Mouse (Mus musculus): ENCODE measurements around the gene Olfr1512. TPM values are rescaled to one million over a fixed set of nuclear protein-coding genes. Genes with fewer than 3 reads are reported as not detected.
"Not testable (repeated sequence)": the region's sequence is repeated elsewhere in the genome, so short reads cannot be mapped to it uniquely, and the experiment has no call there.

Olfr1512 gene
- not detected in 2 replicates for polyA plus RNA-seq (2012; ENCODE audit: insufficient read depth, insufficient read length, low replicate concordance, missing spikeins)

DNA sequence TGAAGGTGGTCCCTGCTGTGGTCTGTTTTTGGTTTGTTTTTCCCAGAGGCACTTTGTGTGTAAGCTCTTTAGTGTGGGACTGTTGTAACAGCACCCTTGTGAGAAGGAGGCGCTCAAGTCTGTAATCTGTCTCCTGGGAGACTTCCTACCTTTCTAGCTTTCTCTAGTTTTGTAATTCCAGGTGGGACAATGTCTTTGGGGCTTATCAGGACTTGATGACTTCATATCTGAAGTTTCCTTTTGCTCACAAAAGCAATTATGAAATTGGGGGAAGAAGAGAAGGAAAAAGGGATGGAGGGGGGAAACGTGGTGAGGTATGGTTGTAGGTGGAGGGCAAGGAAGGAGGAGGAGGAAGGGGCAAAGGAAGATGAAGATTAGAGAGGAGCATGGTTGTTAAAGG, at the start of gene Olfr1512:
Gene Olfr1512, minus strand, starts transcription at position 101 of the 400 bp plus-strand sequence.
- TF ChIP-seq CTCF (IDR thresholded peaks at IDR 0.05; ENCODE audit: insufficient read depth, low read depth, low read length) (no peak), POLR2A (IDR thresholded peaks at IDR 0.05; ENCODE audit: insufficient read depth, low read depth, low read length) (no peak)
- Histone ChIP-seq H3K27ac (ENCODE audit: insufficient read depth, low read depth, low read length) (no peak within 1 kb of the TSS), H3K4me1 (ENCODE audit: control insufficient read depth, insufficient read depth, low read length) (no peaks in the 10 kb centered on the region), H3K4me3 (ENCODE audit: insufficient read depth, low read depth, low read length) (no peak within 1 kb of the TSS)
- 81% methylated on average over 2 of the region's 2 CpGs for WGBS

DNA sequence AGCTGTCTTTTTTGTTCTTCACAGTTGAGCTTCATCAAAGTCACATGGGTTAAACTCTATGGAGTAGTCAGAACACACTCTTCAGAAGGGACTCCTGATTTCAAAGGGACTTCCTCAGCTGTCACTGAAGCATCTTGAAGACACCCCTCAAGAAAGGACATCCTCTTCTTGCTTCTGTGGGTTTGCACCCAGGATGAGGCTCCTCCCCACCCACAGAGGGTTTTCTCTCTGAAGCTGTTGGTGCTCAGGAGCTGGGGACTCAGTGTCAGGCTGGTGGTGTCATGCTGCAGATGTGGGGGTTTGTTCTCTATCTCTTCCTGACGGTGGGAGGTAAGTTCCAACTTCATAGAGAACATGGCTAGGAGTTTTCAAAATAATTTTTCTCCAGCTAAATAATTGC, 48.7 kb upstream of the Olfr1512 start:
- Histone ChIP-seq H3K4me1 (ENCODE audit: control insufficient read depth, insufficient read depth, low read length) (no peaks in the 10 kb centered on the region), H3K27ac (ENCODE audit: insufficient read depth, low read depth, low read length) (no peak overlapping the region), H3K4me3 (ENCODE audit: insufficient read depth, low read depth, low read length) (no peak overlapping the region)
- WGBS, result 97% methylated on average over 1 of the region's 1 CpGs
- TF ChIP-seq CTCF (IDR thresholded peaks at IDR 0.05; ENCODE audit: insufficient read depth, low read depth, low read length) (no peak), POLR2A (IDR thresholded peaks at IDR 0.05; ENCODE audit: insufficient read depth, low read depth, low read length) (no peak)

DNA sequence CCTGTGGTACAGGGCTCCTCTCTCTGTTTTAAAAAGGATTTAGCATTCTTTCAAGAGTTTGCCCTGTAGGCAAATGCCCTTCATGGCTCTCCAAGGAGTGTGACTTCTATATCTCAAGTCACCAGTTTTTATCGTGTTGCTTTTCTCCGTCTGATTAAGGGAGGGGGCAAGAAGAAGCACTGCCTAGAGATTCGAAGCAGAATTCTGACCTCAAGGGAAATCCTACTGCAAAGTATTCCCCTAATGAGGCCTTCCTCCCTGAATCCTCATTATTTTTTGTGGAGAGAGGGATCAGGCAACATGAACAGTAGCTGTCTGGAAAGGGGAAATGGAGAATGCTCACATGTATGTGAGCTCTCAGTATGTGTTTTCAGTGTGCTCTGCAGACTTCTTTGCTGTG, 35.3 kb upstream of the Olfr1512 start, which contains the start of gene Olfr1510:
Gene Olfr1510, minus strand, starts transcription at position 101 of the 400 bp plus-strand sequence.
- TF ChIP-seq POLR2A (IDR thresholded peaks at IDR 0.05; ENCODE audit: insufficient read depth, low read depth, low read length) (no peak), CTCF (IDR thresholded peaks at IDR 0.05; ENCODE audit: insufficient read depth, low read depth, low read length) (no peak)
- Histone ChIP-seq H3K4me1 (ENCODE audit: control insufficient read depth, insufficient read depth, low read length) (no peaks in the 10 kb centered on the region), H3K4me3 (ENCODE audit: insufficient read depth, low read depth, low read length) (no peak within 1 kb of the TSS), H3K27ac (ENCODE audit: insufficient read depth, low read depth, low read length) (no peak within 1 kb of the TSS)
- 90% methylated on average over 3 of the region's 3 CpGs for WGBS

DNA sequence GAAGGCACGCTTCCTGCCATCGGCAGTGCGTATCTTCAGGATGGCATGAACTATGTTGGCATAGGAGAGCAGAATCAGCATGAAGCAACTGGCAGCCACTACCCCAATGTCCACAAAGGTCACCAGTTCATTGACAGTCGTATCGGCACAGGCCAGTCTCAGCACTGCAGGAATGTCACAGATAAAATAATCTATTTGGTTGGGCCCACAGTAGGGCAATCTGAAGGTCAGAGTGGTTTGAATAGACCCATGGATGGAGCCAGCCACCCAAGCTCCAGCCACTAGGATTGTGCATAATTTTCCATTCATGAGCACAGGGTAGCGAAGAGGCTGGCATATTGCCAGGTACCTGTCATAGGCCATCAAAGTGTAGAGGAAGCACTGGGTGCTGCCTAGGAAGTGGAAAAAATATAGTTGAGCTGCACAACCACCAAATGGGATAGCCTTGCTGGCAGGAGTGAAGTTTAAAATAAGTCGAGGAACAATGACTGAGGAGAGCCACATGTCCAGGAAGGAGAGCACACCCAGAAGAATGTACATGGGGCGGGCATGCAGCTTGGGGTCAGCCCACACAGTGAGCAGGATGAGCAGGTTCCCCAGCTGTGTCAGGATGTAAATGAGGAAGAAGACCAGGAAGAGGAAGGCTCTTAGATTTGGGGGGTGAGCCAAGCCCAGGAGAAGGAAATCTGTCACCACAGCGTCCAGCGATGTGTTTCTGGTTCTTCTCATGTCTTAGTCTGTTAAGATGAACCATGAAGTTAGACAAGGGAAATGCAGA, 31.4 kb upstream of the Olfr1512 start:
- WGBS, result 72% methylated on average over 7 of the region's 10 CpGs
- H3K4me1 ChIP-seq (ENCODE audit: control insufficient read depth, insufficient read depth, low read length); H3K27ac ChIP-seq (ENCODE audit: insufficient read depth, low read depth, low read length): not testable (repeated sequence)

DNA sequence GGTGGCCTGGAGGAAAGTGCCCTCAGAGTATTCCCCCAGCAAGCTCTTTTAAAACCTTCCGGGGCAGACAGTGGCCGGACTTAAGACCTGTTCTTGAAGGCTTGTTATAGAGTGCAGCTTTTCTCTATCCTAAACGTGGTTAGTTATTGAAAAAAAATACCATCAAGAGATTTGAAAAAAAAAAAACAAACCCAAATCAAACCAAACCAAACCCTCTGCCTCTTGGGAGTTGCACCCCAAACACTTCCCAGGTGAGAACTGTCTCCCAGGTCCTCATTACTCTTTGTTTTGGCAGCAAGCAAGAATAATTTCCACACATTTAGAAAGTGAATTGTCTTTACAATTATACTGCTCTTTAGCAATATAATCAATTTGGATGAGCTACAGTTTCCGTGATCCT, 18.3 kb upstream of the Olfr1512 start, which contains the start of gene Olfr1511:
Gene Olfr1511, minus strand, starts transcription at position 101 of the 400 bp plus-strand sequence.
- no peak for TF ChIP-seq POLR2A (IDR thresholded peaks at IDR 0.05; ENCODE audit: insufficient read depth, low read depth, low read length)
- no peak for TF ChIP-seq CTCF (IDR thresholded peaks at IDR 0.05; ENCODE audit: insufficient read depth, low read depth, low read length)
- no peaks in the 10 kb centered on the region for H3K4me1 ChIP-seq (ENCODE audit: control insufficient read depth, insufficient read depth, low read length)
- no peak within 1 kb of the TSS for H3K27ac ChIP-seq (ENCODE audit: insufficient read depth, low read depth, low read length)
- WGBS, result 77% methylated on average over 4 of the region's 4 CpGs
- H3K4me3 ChIP-seq (ENCODE audit: insufficient read depth, low read depth, low read length), result no peak within 1 kb of the TSS

More for the DNA sequence above, 31.4 kb upstream of the Olfr1512 start:
- not testable (repeated sequence) for H3K4me3 ChIP-seq (ENCODE audit: insufficient read depth, low read depth, low read length)

DNA sequence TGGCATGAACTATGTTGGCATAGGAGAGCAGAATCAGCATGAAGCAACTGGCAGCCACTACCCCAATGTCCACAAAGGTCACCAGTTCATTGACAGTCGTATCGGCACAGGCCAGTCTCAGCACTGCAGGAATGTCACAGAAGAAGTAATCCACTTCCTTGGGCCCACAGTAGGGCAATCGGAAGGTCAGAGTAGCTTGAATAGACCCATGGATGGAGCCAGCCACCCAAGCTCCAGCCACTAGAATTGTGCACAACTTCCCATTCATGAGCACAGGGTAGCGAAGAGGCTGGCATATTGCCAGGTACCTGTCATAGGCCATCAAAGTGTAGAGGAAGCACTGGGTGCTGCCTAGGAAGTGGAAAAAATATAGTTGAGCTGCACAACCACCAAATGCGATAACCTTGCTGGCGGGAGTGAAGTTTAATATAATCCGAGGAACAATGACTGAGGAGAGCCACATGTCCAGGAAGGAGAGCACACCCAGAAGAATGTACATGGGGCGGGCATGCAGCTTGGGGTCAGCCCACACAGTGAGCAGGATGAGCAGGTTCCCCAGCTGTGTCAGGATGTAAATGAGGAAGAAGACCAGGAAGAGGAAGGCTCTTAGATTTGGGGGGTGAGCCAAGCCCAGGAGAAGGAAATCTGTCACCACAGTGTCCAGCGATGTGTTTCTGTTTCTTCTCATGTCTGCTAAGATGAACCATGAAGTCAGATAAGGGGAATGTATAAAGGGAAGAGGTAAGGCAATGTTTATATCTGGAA, 11.3 kb upstream of the Olfr1512 start:
- H3K27ac ChIP-seq (ENCODE audit: insufficient read depth, low read depth, low read length); H3K4me3 ChIP-seq (ENCODE audit: insufficient read depth, low read depth, low read length); H3K4me1 ChIP-seq (ENCODE audit: control insufficient read depth, insufficient read depth, low read length): not testable (repeated sequence)
- 84% methylated on average over 9 of the region's 9 CpGs for WGBS

DNA sequence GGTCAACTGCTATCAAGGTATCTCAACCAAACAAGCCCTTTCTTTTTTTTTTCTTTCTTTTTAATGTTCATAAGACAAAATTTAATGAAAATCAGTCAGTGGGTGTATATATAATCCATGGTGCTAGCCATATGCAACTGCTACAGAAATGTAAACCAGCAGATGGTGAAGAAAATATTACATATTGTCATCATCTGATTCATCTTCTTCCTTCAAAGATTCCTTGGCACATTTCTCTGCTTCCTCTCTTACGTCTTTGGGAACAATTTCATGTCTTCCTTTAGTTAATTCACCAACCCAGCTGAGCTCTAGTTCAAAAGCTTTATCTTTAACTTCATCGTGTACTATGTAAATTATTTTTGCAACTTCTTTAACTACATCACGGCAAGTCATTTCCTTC, 10.2 kb downstream of the Olfr1512 start:
- 86% methylated on average over 3 of the region's 3 CpGs for WGBS
- H3K4me1 ChIP-seq (ENCODE audit: control insufficient read depth, insufficient read depth, low read length), result no peaks in the 10 kb centered on the region
- TF ChIP-seq CTCF (IDR thresholded peaks at IDR 0.05; ENCODE audit: insufficient read depth, low read depth, low read length) (no peak), POLR2A (IDR thresholded peaks at IDR 0.05; ENCODE audit: insufficient read depth, low read depth, low read length) (no peak)
- H3K27ac ChIP-seq (ENCODE audit: insufficient read depth, low read depth, low read length), result no peak overlapping the region
- H3K4me3 ChIP-seq (ENCODE audit: insufficient read depth, low read depth, low read length), result no peak overlapping the region

DNA sequence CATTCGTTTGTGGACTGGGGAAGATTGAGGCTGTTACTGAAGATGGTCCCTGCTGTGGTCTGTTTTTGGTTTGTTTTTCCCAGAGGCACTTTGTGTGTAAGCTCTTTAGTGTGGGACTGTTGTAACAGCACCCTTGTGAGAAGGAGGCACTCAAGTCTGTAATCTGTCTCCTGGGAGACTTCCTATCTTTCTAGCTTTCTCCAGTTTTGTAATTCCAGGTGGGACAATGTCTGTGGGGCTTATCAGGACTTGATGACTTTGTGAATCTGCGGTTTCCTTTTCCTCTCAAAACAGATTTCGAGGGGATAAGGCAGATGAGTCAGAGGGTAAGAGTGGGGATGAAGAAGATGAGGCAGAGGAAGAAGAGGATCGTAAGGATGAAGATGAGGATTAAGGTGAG, 22.7 kb downstream of the Olfr1512 start, which contains the start of gene Olfr1513:
Gene Olfr1513, minus strand, starts transcription at position 101 of the 400 bp plus-strand sequence.
- H3K4me3 ChIP-seq (ENCODE audit: insufficient read depth, low read depth, low read length), result no peak within 1 kb of the TSS
- TF ChIP-seq POLR2A (IDR thresholded peaks at IDR 0.05; ENCODE audit: insufficient read depth, low read depth, low read length) (no peak), CTCF (IDR thresholded peaks at IDR 0.05; ENCODE audit: insufficient read depth, low read depth, low read length) (no peak)
- no peaks in the 10 kb centered on the region for H3K4me1 ChIP-seq (ENCODE audit: control insufficient read depth, insufficient read depth, low read length)
- H3K27ac ChIP-seq (ENCODE audit: insufficient read depth, low read depth, low read length), result no peak within 1 kb of the TSS
- WGBS, result 86% methylated on average over 4 of the region's 4 CpGs

DNA sequence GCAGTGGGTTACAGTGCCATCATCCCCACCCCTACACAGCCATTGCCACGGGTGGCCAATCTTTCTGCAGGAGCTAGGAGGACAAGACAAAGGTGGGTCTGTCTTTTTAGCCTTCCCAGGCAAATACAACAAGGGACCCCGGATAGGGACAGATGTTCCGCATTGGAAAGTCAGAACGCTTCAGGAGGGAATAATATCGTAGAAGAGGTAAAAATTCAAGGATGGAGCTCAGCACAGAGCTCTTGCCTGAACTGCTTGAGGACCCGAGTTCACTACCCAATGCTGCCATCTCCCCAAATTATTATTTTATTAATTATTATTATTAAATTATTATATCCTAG, 39.5 kb downstream of the Olfr1512 start:
- whole genome bisulfite sequencing, result 51% methylated on average over 6 of the region's 6 CpGs
- H3K4me1 ChIP-seq (ENCODE audit: control insufficient read depth, insufficient read depth, low read length), result 0 out of 2 replicates have a peak, but pooled peaks cover 9% of the 10 kb centered on the region
- peak overlapping the region; percentile 73; the same call in 1 of the 2 replicates for H3K27ac ChIP-seq (ENCODE audit: insufficient read depth, low read depth, low read length)
- H3K4me3 ChIP-seq (ENCODE audit: insufficient read depth, low read depth, low read length), result peak overlapping the region; percentile 46
- no peak for TF ChIP-seq POLR2A (IDR thresholded peaks at IDR 0.05; ENCODE audit: insufficient read depth, low read depth, low read length)
- no peak for TF ChIP-seq CTCF (IDR thresholded peaks at IDR 0.05; ENCODE audit: insufficient read depth, low read depth, low read length)
